Mouse (Mus musculus): ENCODE results near the gene Syt16. TPM values are rescaled to one million over a fixed set of nuclear protein-coding genes. Genes with fewer than 3 reads are reported as not detected.

The Syt16 gene
- polyA plus RNA-seq, 1 experiment from 2014 or later: 24.1 TPM

- no peaks in the 10 kb centered on the region for H3K27me3 ChIP-seq
- 62% methylated on average over 8 of the region's 8 CpGs for WGBS
Observed at GRCm38 (mm10) chr12:74087086-74087485, 89.6 kb downstream of the Syt16 start.

GRCm38 (mm10) chr12:74089342-74090131, 92.1 kb downstream of the Syt16 start:
- Histone ChIP-seq H3K4me1 (peaks cover 12% of the 10 kb centered on the region), H3K27me3 (no peaks in the 10 kb centered on the region), H3K9me3 (replicated peaks) (no peaks in the 10 kb centered on the region), H3K27ac (no peak overlapping the region), H3K4me3 (no peak overlapping the region), H3K4me2 (no peak overlapping the region), H3K9ac (no peak overlapping the region), H3K36me3 (ENCODE audit: poor library complexity, severe bottlenecking) (no peaks in the 10 kb centered on the region)
- ATAC-seq: no peak
- WGBS: 95% methylated on average over 1 of the region's 1 CpGs

More at GRCm38 (mm10) chr12:74087086-74087485, 89.6 kb downstream of the Syt16 start:
- Histone ChIP-seq H3K4me3 (no peak overlapping the region), H3K9me3 (replicated peaks) (no peaks in the 10 kb centered on the region), H3K9ac (no peak overlapping the region), H3K27ac (no peak overlapping the region), H3K36me3 (ENCODE audit: poor library complexity, severe bottlenecking) (no peaks in the 10 kb centered on the region), H3K4me1 (peaks cover 4% of the 10 kb centered on the region), H3K4me2 (no peak overlapping the region)
- no peak for ATAC-seq

GRCm38 (mm10) chr12:74092546-74092945, 95.1 kb downstream of the Syt16 start:
- Histone ChIP-seq H3K36me3 (ENCODE audit: poor library complexity, severe bottlenecking) (no peaks in the 10 kb centered on the region), H3K27ac (no peak overlapping the region), H3K4me2 (no peak overlapping the region), H3K9ac (no peak overlapping the region), H3K27me3 (no peaks in the 10 kb centered on the region), H3K9me3 (replicated peaks) (no peaks in the 10 kb centered on the region), H3K4me1 (peaks cover 12% of the 10 kb centered on the region), H3K4me3 (no peak overlapping the region)
- no peak for ATAC-seq
- WGBS: 61% methylated on average over 5 of the region's 5 CpGs

GRCm38 (mm10) chr12:74093110-74093509, 95.6 kb downstream of the Syt16 start:
- no peaks in the 10 kb centered on the region for H3K27me3 ChIP-seq
- no peak overlapping the region for H3K4me3 ChIP-seq
- H3K9me3 ChIP-seq (replicated peaks): no peaks in the 10 kb centered on the region
- no peak overlapping the region for H3K9ac ChIP-seq
- WGBS: 90% methylated on average over 8 of the region's 8 CpGs
- no peak for ATAC-seq
- no peak overlapping the region for H3K27ac ChIP-seq
- H3K4me1 ChIP-seq: peaks cover 15% of the 10 kb centered on the region
- H3K36me3 ChIP-seq (ENCODE audit: poor library complexity, severe bottlenecking): no peaks in the 10 kb centered on the region
- no peak overlapping the region for H3K4me2 ChIP-seq

- no peak for ATAC-seq
- H3K27me3 ChIP-seq: no peaks in the 10 kb centered on the region
- H3K9ac ChIP-seq: no peak overlapping the region
- WGBS: 79% methylated on average over 5 of the region's 5 CpGs
- H3K4me1 ChIP-seq: peaks cover 24% of the 10 kb centered on the region
- H3K36me3 ChIP-seq (ENCODE audit: poor library complexity, severe bottlenecking): no peaks in the 10 kb centered on the region
- H3K9me3 ChIP-seq (replicated peaks): no peaks in the 10 kb centered on the region
- H3K27ac ChIP-seq: no peak overlapping the region
- no peak overlapping the region for H3K4me2 ChIP-seq
- H3K4me3 ChIP-seq: no peak overlapping the region
Observed at GRCm38 (mm10) chr12:74094701-74095100, 97.2 kb downstream of the Syt16 start.

GRCm38 (mm10) chr12:74098572-74099290, 101.3 kb downstream of the Syt16 start:
- H3K27me3 ChIP-seq: no peaks in the 10 kb centered on the region
- H3K36me3 ChIP-seq (ENCODE audit: poor library complexity, severe bottlenecking): no peaks in the 10 kb centered on the region
- peak overlapping the region; percentile 31 for H3K27ac ChIP-seq
- H3K4me1 ChIP-seq: peaks cover 12% of the 10 kb centered on the region
- WGBS: 12% methylated on average over 8 of the region's 8 CpGs
- ATAC-seq: peak; percentile 72
- 0 out of 2 replicates have a peak overlapping the region, but pooled peaks have one; percentile 18 for H3K4me2 ChIP-seq
- H3K9me3 ChIP-seq (replicated peaks): no peaks in the 10 kb centered on the region
- H3K4me3 ChIP-seq: no peak overlapping the region
- H3K9ac ChIP-seq: no peak overlapping the region

GRCm38 (mm10) chr12:74105811-74106513, 108.5 kb downstream of the Syt16 start:
- WGBS: 72% methylated on average over 6 of the region's 6 CpGs
- Histone ChIP-seq H3K27ac (peak overlapping the region; percentile 25; the same call in 1 of the 2 replicates), H3K9me3 (replicated peaks) (no peaks in the 10 kb centered on the region), H3K4me3 (no peak overlapping the region), H3K4me1 (no peaks in the 10 kb centered on the region), H3K4me2 (no peak overlapping the region), H3K9ac (no peak overlapping the region), H3K27me3 (no peaks in the 10 kb centered on the region), H3K36me3 (ENCODE audit: poor library complexity, severe bottlenecking) (no peaks in the 10 kb centered on the region)
- ATAC-seq: peak; percentile 41; the same call in 1 of the 2 replicates

GRCm38 (mm10) chr12:74108663-74109081, 111.2 kb downstream of the Syt16 start:
- Histone ChIP-seq H3K9me3 (replicated peaks) (no peaks in the 10 kb centered on the region), H3K4me3 (no peak overlapping the region), H3K9ac (no peak overlapping the region), H3K27me3 (no peaks in the 10 kb centered on the region), H3K27ac (no peak overlapping the region), H3K36me3 (ENCODE audit: poor library complexity, severe bottlenecking) (no peaks in the 10 kb centered on the region), H3K4me1 (no peaks in the 10 kb centered on the region), H3K4me2 (no peak overlapping the region)
- 53% methylated on average over 4 of the region's 4 CpGs for WGBS
- peak; percentile 46; the same call in 1 of the 2 replicates for ATAC-seq

GRCm38 (mm10) chr12:74109462-74110068, 112.1 kb downstream of the Syt16 start:
- H3K4me1 ChIP-seq: no peaks in the 10 kb centered on the region
- 71% methylated on average over 10 of the region's 10 CpGs for WGBS
- H3K4me3 ChIP-seq: no peak overlapping the region
- H3K4me2 ChIP-seq: no peak overlapping the region
- H3K27me3 ChIP-seq: no peaks in the 10 kb centered on the region
- no peak overlapping the region for H3K27ac ChIP-seq
- no peaks in the 10 kb centered on the region for H3K9me3 ChIP-seq (replicated peaks)
- no peak overlapping the region for H3K9ac ChIP-seq
- H3K36me3 ChIP-seq (ENCODE audit: poor library complexity, severe bottlenecking): no peaks in the 10 kb centered on the region
- ATAC-seq: 0 out of 2 replicates have a peak, but pooled peaks have one; percentile 21

GRCm38 (mm10) chr12:74116825-74117224, 119.4 kb downstream of the Syt16 start:
- H3K27ac ChIP-seq: no peak overlapping the region
- WGBS: 87% methylated on average over 6 of the region's 6 CpGs
- peaks cover 4% of the 10 kb centered on the region for H3K9me3 ChIP-seq (replicated peaks)
- H3K9ac ChIP-seq: no peak overlapping the region
- no peaks in the 10 kb centered on the region for H3K4me1 ChIP-seq
- ATAC-seq: no peak
- H3K4me3 ChIP-seq: no peak overlapping the region
- no peaks in the 10 kb centered on the region for H3K36me3 ChIP-seq (ENCODE audit: poor library complexity, severe bottlenecking)
- no peaks in the 10 kb centered on the region for H3K27me3 ChIP-seq
- no peak overlapping the region for H3K4me2 ChIP-seq

- no peak overlapping the region for H3K4me3 ChIP-seq
- no peaks in the 10 kb centered on the region for H3K4me1 ChIP-seq
- no peak overlapping the region for H3K27ac ChIP-seq
- H3K27me3 ChIP-seq: no peaks in the 10 kb centered on the region
- ATAC-seq: no peak
- peaks cover 10% of the 10 kb centered on the region; the same call in 1 of the 2 replicates for H3K9me3 ChIP-seq (replicated peaks)
- no peak overlapping the region for H3K9ac ChIP-seq
- WGBS: 88% methylated on average over 12 of the region's 12 CpGs
- H3K4me2 ChIP-seq: no peak overlapping the region
- H3K36me3 ChIP-seq (ENCODE audit: poor library complexity, severe bottlenecking): no peaks in the 10 kb centered on the region
Observed at GRCm38 (mm10) chr12:74125796-74126195, 128.3 kb downstream of the Syt16 start.
